Mouse (Mus musculus) liver, postnatal 0 days (tissue): Measurements from ENCODE around the gene Gda.

Source experiments
- CTCF ChIP-seq: sonication (generic); IDR thresholded peaks from 2 replicates; pipeline ENCODE4 v1.5.1; 2016; ENCODE audit warnings: antibody characterized with exemption, low read depth
- EP300 ChIP-seq: IDR thresholded peaks from 2 replicates; pipeline ENCODE4 v1.6.1; 2016; ENCODE audit warnings: antibody characterized with exemption, low read depth, mild to moderate bottlenecking

DNA sequence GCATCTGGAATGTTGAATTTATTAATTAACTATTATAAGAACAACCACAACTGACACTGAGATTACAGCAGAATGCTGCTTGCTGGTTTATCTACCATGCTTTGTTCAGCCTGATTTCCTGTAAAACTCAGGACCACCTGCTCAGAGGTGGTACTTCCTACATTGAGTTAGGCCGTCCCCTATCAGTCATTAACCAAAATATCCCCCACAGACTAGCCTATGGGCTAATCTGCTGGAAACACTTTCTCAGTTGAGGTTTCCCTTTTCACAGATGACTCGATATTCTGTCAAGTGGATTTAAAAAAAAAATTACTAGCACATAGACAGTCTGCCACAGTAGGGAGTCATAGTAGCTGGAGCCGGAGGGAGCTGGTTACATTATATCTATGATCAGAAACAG lies 31.5 kb downstream of the Gda start:
- TF ChIP-seq CTCF = no peak
- peak; percentile 16; the same call in 1 of the 2 replicates for TF ChIP-seq EP300
